Mouse (Mus musculus): Measurements from ENCODE around the gene Ggta1. TPM values are rescaled to one million over a fixed set of nuclear protein-coding genes. Genes with fewer than 3 reads are reported as not detected.

The Ggta1 gene
- total and polyA plus RNA-seq, 3 experiments = 8.6 to 15.5 (median 15.4) TPM

DNA sequence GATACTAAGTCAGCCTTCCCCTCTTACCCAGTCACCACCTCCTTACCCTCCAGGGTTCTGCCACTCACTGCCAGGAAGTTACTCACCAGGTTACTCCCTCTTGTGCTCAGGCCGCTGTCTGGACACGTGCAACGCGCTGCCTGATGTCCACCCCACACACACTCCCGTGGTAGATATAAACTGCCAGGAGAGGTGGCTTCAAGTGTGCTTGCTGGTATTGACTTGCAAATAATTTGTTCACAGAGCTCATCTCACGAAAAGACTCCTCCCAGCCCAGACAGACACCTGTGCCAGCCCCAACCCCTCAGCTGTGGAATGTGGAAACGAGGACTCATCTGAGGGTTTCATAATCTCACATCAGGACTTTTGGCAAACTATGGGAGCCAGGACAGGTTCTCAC lies 17.4 kb downstream of the Ggta1 start:
- DNase-seq = no peak
- intact Hi-C loops (cut with DNase I) = loop anchor here (1.0 to 5.0 kb wide), 3 partner anchors 13 to 67 kb away; no protein-coding TSS in a partner anchor
- Histone ChIP-seq H3K27me3 (ENCODE audit: control insufficient read depth, insufficient read depth, low read length) (no peaks in the 10 kb centered on the region), H3K4me1 (ENCODE audit: control insufficient read depth, insufficient read depth, low read length) (peaks cover 51% of the 10 kb centered on the region), H3K79me2 (replicated peaks; ENCODE audit: control insufficient read depth, insufficient read depth, low read length) (no peaks in the 10 kb centered on the region), H3K9ac (ENCODE audit: low read depth, low read length) (no peak overlapping the region), H3K27ac (peak overlapping the region; percentile 66), H3K4me3 (no peak overlapping the region), H3K36me3 (ENCODE audit: control insufficient read depth, insufficient read depth, low read length) (peaks cover 2% of the 10 kb centered on the region)
- 44% methylated on average over 7 of the region's 7 CpGs for WGBS
- TF ChIP-seq POLR2A (IDR thresholded peaks at IDR 0.05; ENCODE audit: insufficient read depth, low read depth, low read length) = no peak
- TF ChIP-seq EP300 (IDR thresholded peaks at IDR 0.05; ENCODE audit: insufficient read depth, low read depth, low read length) = no peak
- no peak for TF ChIP-seq CTCF (IDR thresholded peaks at IDR 0.05)

DNA sequence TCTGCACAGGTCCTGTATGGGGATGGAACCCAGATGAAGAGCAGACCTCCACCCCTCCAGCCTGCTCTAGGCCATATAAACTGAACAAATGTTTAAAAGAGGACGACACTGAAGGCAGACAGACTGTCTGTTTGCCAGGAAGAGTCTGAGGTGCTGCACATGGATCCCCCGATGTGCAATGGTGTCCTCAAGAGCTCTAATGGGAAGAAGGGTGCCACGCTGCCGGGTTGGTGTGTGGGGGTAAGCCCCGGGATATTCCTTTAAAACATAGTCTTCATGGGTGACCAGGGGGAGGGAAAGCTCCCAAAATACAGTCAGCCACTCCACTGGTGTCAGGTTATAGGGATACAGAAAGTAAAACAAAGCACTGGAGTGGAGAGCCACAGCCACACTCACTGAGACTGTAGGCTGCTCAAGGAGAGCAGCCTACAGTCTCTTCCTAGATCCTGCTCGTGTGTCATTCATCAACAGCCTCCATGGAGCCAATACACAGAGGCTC lies 18.2 kb downstream of the Ggta1 start:
- WGBS = 50% methylated on average over 6 of the region's 6 CpGs
- Histone ChIP-seq H3K27ac (peak overlapping the region; percentile 75), H3K36me3 (ENCODE audit: control insufficient read depth, insufficient read depth, low read length) (peaks cover 2% of the 10 kb centered on the region; the same call in 1 of the 2 replicates), H3K4me1 (ENCODE audit: control insufficient read depth, insufficient read depth, low read length) (peaks cover 46% of the 10 kb centered on the region), H3K4me3 (no peak overlapping the region), H3K9ac (ENCODE audit: low read depth, low read length) (no peak overlapping the region; the same call in 1 of the 2 replicates), H3K27me3 (ENCODE audit: control insufficient read depth, insufficient read depth, low read length) (no peaks in the 10 kb centered on the region), H3K79me2 (replicated peaks; ENCODE audit: control insufficient read depth, insufficient read depth, low read length) (no peaks in the 10 kb centered on the region)
- intact Hi-C loops (cut with DNase I) = loop anchor here (5.0 kb wide), 1 partner anchor 67 kb away; no protein-coding TSS in a partner anchor
- no peak for DNase-seq
- no peak for TF ChIP-seq EP300 (IDR thresholded peaks at IDR 0.05; ENCODE audit: insufficient read depth, low read depth, low read length)
- TF ChIP-seq POLR2A (IDR thresholded peaks at IDR 0.05; ENCODE audit: insufficient read depth, low read depth, low read length) = no peak
- TF ChIP-seq CTCF (IDR thresholded peaks at IDR 0.05) = no peak

GRCm38 (mm10) chr2:35443981-35444763 lies 18.9 kb downstream of the Ggta1 start:
- Histone ChIP-seq H3K27me3 (ENCODE audit: control insufficient read depth, insufficient read depth, low read length) (no peaks in the 10 kb centered on the region), H3K79me2 (replicated peaks; ENCODE audit: control insufficient read depth, insufficient read depth, low read length) (no peaks in the 10 kb centered on the region), H3K27ac (peak overlapping the region; percentile 75), H3K36me3 (ENCODE audit: control insufficient read depth, insufficient read depth, low read length) (peaks cover 2% of the 10 kb centered on the region; the same call in 1 of the 2 replicates), H3K9ac (ENCODE audit: low read depth, low read length) (no peak overlapping the region; the same call in 1 of the 2 replicates), H3K4me3 (peak overlapping the region; percentile 9; the same call in 1 of the 2 replicates), H3K4me1 (ENCODE audit: control insufficient read depth, insufficient read depth, low read length) (peaks cover 41% of the 10 kb centered on the region)
- no peak for DNase-seq
- WGBS = 35% methylated on average over 16 of the region's 16 CpGs
- intact Hi-C loops (cut with DNase I) = no loop called here
- TF ChIP-seq EP300 (IDR thresholded peaks at IDR 0.05; ENCODE audit: insufficient read depth, low read depth, low read length) = no peak
- peak; percentile 19; the same call in 1 of the 2 replicates for TF ChIP-seq CTCF (IDR thresholded peaks at IDR 0.05)
- no peak for TF ChIP-seq POLR2A (IDR thresholded peaks at IDR 0.05; ENCODE audit: insufficient read depth, low read depth, low read length)

- H3K27me3 ChIP-seq (ENCODE audit: control insufficient read depth, insufficient read depth, low read length) = no peaks in the 10 kb centered on the region
- no peak overlapping the region for H3K9ac ChIP-seq (ENCODE audit: low read depth, low read length)
- H3K79me2 ChIP-seq (replicated peaks; ENCODE audit: control insufficient read depth, insufficient read depth, low read length) = no peaks in the 10 kb centered on the region
- no peak for DNase-seq
- peaks cover 35% of the 10 kb centered on the region for H3K4me1 ChIP-seq (ENCODE audit: control insufficient read depth, insufficient read depth, low read length)
- 84% methylated on average over 5 of the region's 5 CpGs for WGBS
- TF ChIP-seq CTCF (IDR thresholded peaks at IDR 0.05) = no peak
- no peak for TF ChIP-seq POLR2A (IDR thresholded peaks at IDR 0.05; ENCODE audit: insufficient read depth, low read depth, low read length)
- no peak for TF ChIP-seq EP300 (IDR thresholded peaks at IDR 0.05; ENCODE audit: insufficient read depth, low read depth, low read length)
- H3K27ac ChIP-seq = peak overlapping the region; percentile 75
- intact Hi-C loops (cut with DNase I) = no loop called here
- H3K4me3 ChIP-seq = no peak overlapping the region
- H3K36me3 ChIP-seq (ENCODE audit: control insufficient read depth, insufficient read depth, low read length) = peaks cover 2% of the 10 kb centered on the region; the same call in 1 of the 2 replicates
These were observed 19.7 kb downstream of the Ggta1 start for GRCm38 (mm10) chr2:35443325-35443724.

GRCm38 (mm10) chr2:35442079-35442478 lies 21.0 kb downstream of the Ggta1 start:
- peaks cover 30% of the 10 kb centered on the region for H3K4me1 ChIP-seq (ENCODE audit: control insufficient read depth, insufficient read depth, low read length)
- H3K9ac ChIP-seq (ENCODE audit: low read depth, low read length) = no peak overlapping the region
- WGBS = 59% methylated on average over 6 of the region's 6 CpGs
- H3K27ac ChIP-seq = no peak overlapping the region
- intact Hi-C loops (cut with DNase I) = no loop called here
- no peaks in the 10 kb centered on the region for H3K79me2 ChIP-seq (replicated peaks; ENCODE audit: control insufficient read depth, insufficient read depth, low read length)
- DNase-seq = peak in 1 of 2 experiments; percentile 41
- TF ChIP-seq CTCF (IDR thresholded peaks at IDR 0.05) (no peak), POLR2A (IDR thresholded peaks at IDR 0.05; ENCODE audit: insufficient read depth, low read depth, low read length) (no peak), EP300 (IDR thresholded peaks at IDR 0.05; ENCODE audit: insufficient read depth, low read depth, low read length) (no peak)
- H3K27me3 ChIP-seq (ENCODE audit: control insufficient read depth, insufficient read depth, low read length) = no peaks in the 10 kb centered on the region
- no peak overlapping the region for H3K4me3 ChIP-seq
- peaks cover under 1% of the 10 kb centered on the region; the same call in 1 of the 2 replicates for H3K36me3 ChIP-seq (ENCODE audit: control insufficient read depth, insufficient read depth, low read length)

DNA sequence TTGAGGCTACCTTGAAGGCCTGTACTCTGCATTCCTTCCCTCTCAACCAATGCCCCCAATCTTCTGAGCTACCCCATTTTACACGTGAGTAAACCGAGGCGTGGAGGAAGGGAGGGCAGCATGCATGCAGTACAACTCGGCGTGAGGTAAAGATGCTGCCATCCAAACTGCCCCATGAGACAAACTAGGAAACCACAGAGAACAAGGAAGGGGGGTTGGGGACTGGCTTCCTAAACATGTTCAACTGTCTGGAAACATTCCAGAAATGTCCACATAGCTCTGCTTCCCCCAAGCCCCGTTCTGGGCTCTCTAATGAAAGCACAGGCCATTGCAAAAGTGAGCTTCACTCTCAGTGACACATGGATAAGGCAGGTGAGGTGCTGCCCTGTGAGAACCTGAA lies 21.6 kb downstream of the Ggta1 start:
- H3K4me1 ChIP-seq (ENCODE audit: control insufficient read depth, insufficient read depth, low read length) = peaks cover 24% of the 10 kb centered on the region
- TF ChIP-seq POLR2A (IDR thresholded peaks at IDR 0.05; ENCODE audit: insufficient read depth, low read depth, low read length) = no peak
- no peak for TF ChIP-seq EP300 (IDR thresholded peaks at IDR 0.05; ENCODE audit: insufficient read depth, low read depth, low read length)
- TF ChIP-seq CTCF (IDR thresholded peaks at IDR 0.05) = no peak
- peak in 1 of 2 experiments; percentile 18 for DNase-seq
- H3K4me3 ChIP-seq = no peak overlapping the region
- 46% methylated on average over 6 of the region's 6 CpGs for WGBS
- intact Hi-C loops (cut with DNase I) = no loop called here
- no peak overlapping the region for H3K9ac ChIP-seq (ENCODE audit: low read depth, low read length)
- H3K27me3 ChIP-seq (ENCODE audit: control insufficient read depth, insufficient read depth, low read length) = no peaks in the 10 kb centered on the region
- H3K27ac ChIP-seq = peak overlapping the region; percentile 16; the same call in 1 of the 2 replicates
- no peaks in the 10 kb centered on the region for H3K79me2 ChIP-seq (replicated peaks; ENCODE audit: control insufficient read depth, insufficient read depth, low read length)
- H3K36me3 ChIP-seq (ENCODE audit: control insufficient read depth, insufficient read depth, low read length) = no peaks in the 10 kb centered on the region
